Mouse (Mus musculus) testis, adult 2 months (tissue): ENCODE measurements around the gene Farp1. TPM values are rescaled to one million over a fixed set of nuclear protein-coding genes. Genes with fewer than 3 reads are reported as not detected.

ENCODE experiments used
- H3K27ac ChIP-seq: fragments of 200-500 bp; 2 replicates; pipeline ENCODE4 v1.5.1; 2012; ENCODE audit warnings: low read depth, low read length; ENCODE audit not compliant: control insufficient read depth, insufficient read depth
- H3K27me3 ChIP-seq: fragments of 200-500 bp; 2 replicates; pipeline ENCODE4 v1.6.1; 2012; ENCODE audit warnings: mild to moderate bottlenecking, low read length, moderate library complexity; ENCODE audit not compliant: control insufficient read depth, insufficient read depth
- H3K36me3 ChIP-seq: fragments of 200-500 bp; 2 replicates; pipeline ENCODE4 v1.6.1; 2012; ENCODE audit warnings: mild to moderate bottlenecking, low read length; ENCODE audit not compliant: control insufficient read depth, insufficient read depth
- H3K4me1 ChIP-seq: fragments of 200-500 bp; 2 replicates; pipeline ENCODE4 v1.6.1; 2012; ENCODE audit warnings: low read length; ENCODE audit not compliant: control insufficient read depth, insufficient read depth
- H3K4me3 ChIP-seq: fragments of 200-500 bp; 2 replicates; pipeline ENCODE4 v1.5.1; 2012; ENCODE audit warnings: low read depth, mild to moderate bottlenecking, low read length, moderate library complexity, mixed read lengths; ENCODE audit not compliant: control insufficient read depth
- CTCF ChIP-seq: fragments of 200-500 bp; IDR thresholded peaks from 2 replicates; pipeline ENCODE4 v1.5.1; 2012; ENCODE audit warnings: low read depth, mild to moderate bottlenecking, inconsistent platforms, low read length, moderate library complexity; ENCODE audit not compliant: control insufficient read depth, insufficient read depth, insufficient replicate concordance
- POLR2A ChIP-seq: fragments of 200-500 bp; IDR thresholded peaks from 2 replicates; pipeline ENCODE4 v1.6.1; 2012; ENCODE audit warnings: low read depth, mild to moderate bottlenecking, inconsistent platforms, low read length, moderate library complexity; ENCODE audit not compliant: control insufficient read depth
- polyA plus RNA-seq: library from polyadenylated mRNA; depleted of rRNA; stranded (reverse); fragments of >200 nt; gene quantifications from 2 replicates; pipeline ENCODE4 v1.2.3, GENCODE M21; 2012; rRNA removed

Farp1 gene
- polyA plus RNA-seq, 1 experiment = 1.4 TPM

GRCm38 (mm10) chr14:121322150-121322549, 287.1 kb downstream of the Farp1 start:
- Histone ChIP-seq H3K36me3 (no peaks in the 10 kb centered on the region), H3K4me1 (peaks cover 7% of the 10 kb centered on the region), H3K27me3 (no peaks in the 10 kb centered on the region), H3K4me3 (no peak overlapping the region), H3K27ac (no peak overlapping the region)
- TF ChIP-seq POLR2A (no peak), CTCF (no peak)

GRCm38 (mm10) chr14:121322641-121323040, 287.6 kb downstream of the Farp1 start:
- Histone ChIP-seq H3K36me3 (no peaks in the 10 kb centered on the region), H3K27ac (no peak overlapping the region), H3K27me3 (no peaks in the 10 kb centered on the region), H3K4me3 (no peak overlapping the region), H3K4me1 (peaks cover 6% of the 10 kb centered on the region)
- TF ChIP-seq POLR2A (no peak), CTCF (no peak)

GRCm38 (mm10) chr14:121324521-121325330, 289.7 kb downstream of the Farp1 start:
- Histone ChIP-seq H3K27ac (no peak overlapping the region), H3K27me3 (no peaks in the 10 kb centered on the region), H3K36me3 (no peaks in the 10 kb centered on the region), H3K4me1 (peaks cover 6% of the 10 kb centered on the region), H3K4me3 (no peak overlapping the region)
- TF ChIP-seq CTCF (no peak), POLR2A (no peak)

- Histone ChIP-seq H3K27me3 (no peaks in the 10 kb centered on the region), H3K36me3 (no peaks in the 10 kb centered on the region), H3K4me3 (no peak overlapping the region), H3K4me1 (peaks cover 6% of the 10 kb centered on the region), H3K27ac (no peak overlapping the region)
- TF ChIP-seq CTCF = no peak
- TF ChIP-seq POLR2A = no peak
Observed at GRCm38 (mm10) chr14:121326432-121326831, 291.4 kb downstream of the Farp1 start.

DNA sequence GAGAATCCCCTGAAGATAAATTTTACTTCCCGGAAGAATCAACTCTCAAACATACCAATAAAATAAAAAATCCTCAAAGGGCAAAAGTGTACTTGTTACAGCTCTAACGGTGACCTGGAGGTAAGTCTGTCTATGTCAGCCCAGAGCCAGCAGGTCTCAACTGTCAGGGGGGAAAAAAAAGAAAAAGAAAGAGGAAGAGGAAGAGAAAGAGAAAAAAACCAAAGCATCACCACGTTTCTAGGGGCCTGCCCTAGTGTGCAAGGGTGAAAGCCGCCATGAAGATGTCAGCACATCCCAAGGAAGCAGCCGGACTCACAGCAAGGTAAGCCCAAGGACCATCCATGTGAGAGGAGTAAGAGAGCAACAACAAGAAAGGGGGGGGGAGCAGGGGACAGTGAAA, 293.9 kb downstream of the Farp1 start:
- Histone ChIP-seq H3K27ac (no peak overlapping the region), H3K27me3 (no peaks in the 10 kb centered on the region), H3K4me3 (no peak overlapping the region), H3K36me3 (no peaks in the 10 kb centered on the region), H3K4me1 (no peaks in the 10 kb centered on the region)
- TF ChIP-seq POLR2A (no peak), CTCF (no peak)

GRCm38 (mm10) chr14:121329401-121330089, 294.5 kb downstream of the Farp1 start:
- Histone ChIP-seq H3K27me3 (no peaks in the 10 kb centered on the region), H3K27ac (no peak overlapping the region), H3K36me3 (no peaks in the 10 kb centered on the region), H3K4me1 (no peaks in the 10 kb centered on the region), H3K4me3 (no peak overlapping the region)
- TF ChIP-seq CTCF (no peak), POLR2A (no peak)

GRCm38 (mm10) chr14:121330090-121330408, 295.0 kb downstream of the Farp1 start:
- no peaks in the 10 kb centered on the region for H3K4me1 ChIP-seq
- H3K27ac ChIP-seq = no peak overlapping the region
- no peaks in the 10 kb centered on the region for H3K36me3 ChIP-seq
- H3K4me3 ChIP-seq = no peak overlapping the region
- H3K27me3 ChIP-seq = no peaks in the 10 kb centered on the region
- no peak for TF ChIP-seq CTCF
- TF ChIP-seq POLR2A = no peak

Other genes with a start within 250 kb of the Farp1 start
- 333 and 360 TPM in 2 replicates for gene Ipo5, start 124.0 kb upstream of the Farp1 start, polyA plus RNA-seq